Mouse (Mus musculus) lung, postnatal 0 days (tissue): Measurements from ENCODE around the gene Tiam2. TPM values are rescaled to one million over a fixed set of nuclear protein-coding genes. Genes with fewer than 3 reads are reported as not detected.

Experiments used
- ATAC-seq: fragments of 200-750 bp; cut with Nextera tagmentation; 2 replicates; pipeline ENCODE4 v1.8.0; 2017; ENCODE audit warnings: moderate library complexity
- DNase-seq: peaks from one replicate; pipeline ENCODE4 v3.0.0-alpha.2; 2016; ENCODE audit warnings: low spot score
- H3K27ac ChIP-seq: fragments of 300-500 bp; sonication (generic); 2 replicates; pipeline ENCODE4 v1.5.1; 2014; ENCODE audit warnings: antibody characterized with exemption, mild to moderate bottlenecking, low read length, mixed read lengths
- H3K27me3 ChIP-seq: fragments of 300-500 bp; sonication (generic); replicated peaks from 2 replicates; pipeline ENCODE4 v1.6.1; 2014; ENCODE audit warnings: low read length, mixed read lengths; ENCODE audit not compliant: insufficient read depth
- H3K36me3 ChIP-seq: fragments of 300-500 bp; sonication (generic); 2 replicates; pipeline ENCODE4 v1.6.1; 2014; ENCODE audit warnings: low read length, mixed read lengths; ENCODE audit not compliant: insufficient read depth
- H3K4me1 ChIP-seq: fragments of 300-500 bp; sonication (generic); 2 replicates; pipeline ENCODE4 v1.6.1; 2014; ENCODE audit warnings: antibody characterized with exemption, low read depth, low read length, mixed read lengths; ENCODE audit not compliant: insufficient read depth
- H3K4me2 ChIP-seq: fragments of 300-500 bp; sonication (generic); replicated peaks from 2 replicates; pipeline ENCODE4 v1.6.1; 2014; ENCODE audit warnings: low read depth, mild to moderate bottlenecking, low read length, moderate library complexity, mixed read lengths
- H3K4me3 ChIP-seq: fragments of 300-500 bp; sonication (generic); 2 replicates; pipeline ENCODE4 v1.5.1; 2014; ENCODE audit warnings: low read depth, low read length
- H3K9ac ChIP-seq: fragments of 300-500 bp; sonication (generic); replicated peaks from 2 replicates; pipeline ENCODE4 v1.6.1; 2014; ENCODE audit warnings: low read depth, mild to moderate bottlenecking
- H3K9me3 ChIP-seq: fragments of 300-500 bp; sonication (generic); 2 replicates; pipeline ENCODE4 v1.6.1; 2016; ENCODE audit warnings: low read length, mixed read lengths
- CTCF ChIP-seq: IDR thresholded peaks from 2 replicates; pipeline ENCODE4 v1.5.1; 2016; ENCODE audit warnings: antibody characterized with exemption, mild to moderate bottlenecking
- EP300 ChIP-seq: IDR thresholded peaks from 2 replicates; pipeline ENCODE4 v1.6.1; 2016; ENCODE audit warnings: antibody characterized with exemption, mild to moderate bottlenecking, control low read depth
- WGBS: fragments of 180-500 bp; shearing (Covaris S2); extraction: QIAGEN DNeasy Blood & Tissue Kit; methylation state at CpG from one replicate; pipeline ENCODE4 v1.1.7; 2014; 5-methylcytosine and 5-hydroxymethylcytosine counted together
- polyA plus RNA-seq: library from polyadenylated mRNA; unstranded; fragments of >200 nt; fragmentation: Nextera tagmentation; extraction: Ambion mirVana; gene quantifications from 2 replicates; pipeline ENCODE4 v1.2.1, GENCODE M21; 2015

Tiam2 gene
- polyA plus RNA-seq, 1 experiment from 2014 or later = 2.4 TPM

- DNase-seq (no peak), ATAC-seq (no peak)
- WGBS = 24% methylated on average over 1 of the region's 1 CpGs
- Histone ChIP-seq H3K9ac (no peak overlapping the region), H3K4me1 (no peaks in the 10 kb centered on the region), H3K27me3 (no peaks in the 10 kb centered on the region), H3K9me3 (no peaks in the 10 kb centered on the region), H3K36me3 (no peaks in the 10 kb centered on the region), H3K27ac (no peak overlapping the region), H3K4me3 (no peak overlapping the region), H3K4me2 (no peak overlapping the region)
- no peak for TF ChIP-seq CTCF
- no peak for TF ChIP-seq EP300
These were observed 33.9 kb downstream of the Tiam2 start for GRCm38 (mm10) chr17:3360236-3360635.

GRCm38 (mm10) chr17:3361751-3362150 is 35.4 kb downstream of the Tiam2 start:
- H3K36me3 ChIP-seq = no peaks in the 10 kb centered on the region
- TF ChIP-seq CTCF (no peak), EP300 (no peak)
- no peak overlapping the region for H3K4me3 ChIP-seq
- H3K9ac ChIP-seq = no peak overlapping the region
- no peaks in the 10 kb centered on the region for H3K4me1 ChIP-seq
- WGBS = 64% methylated on average over 2 of the region's 2 CpGs
- H3K9me3 ChIP-seq = no peaks in the 10 kb centered on the region
- no peak for ATAC-seq
- H3K27me3 ChIP-seq = no peaks in the 10 kb centered on the region
- no peak for DNase-seq
- H3K4me2 ChIP-seq = no peak overlapping the region
- H3K27ac ChIP-seq = no peak overlapping the region

- Histone ChIP-seq H3K4me2 (no peak overlapping the region), H3K27ac (no peak overlapping the region), H3K4me3 (no peak overlapping the region), H3K9ac (no peak overlapping the region), H3K36me3 (no peaks in the 10 kb centered on the region), H3K27me3 (no peaks in the 10 kb centered on the region), H3K4me1 (no peaks in the 10 kb centered on the region), H3K9me3 (no peaks in the 10 kb centered on the region)
- no peak for TF ChIP-seq CTCF
- no peak for TF ChIP-seq EP300
- WGBS = 83% methylated on average over 2 of the region's 2 CpGs
- no peak for DNase-seq
- ATAC-seq = no peak
These were observed 36.8 kb downstream of the Tiam2 start for GRCm38 (mm10) chr17:3363216-3363615.

- no peak overlapping the region for H3K4me2 ChIP-seq
- H3K36me3 ChIP-seq = no peaks in the 10 kb centered on the region
- no peaks in the 10 kb centered on the region for H3K4me1 ChIP-seq
- no peak overlapping the region for H3K4me3 ChIP-seq
- no peak overlapping the region for H3K27ac ChIP-seq
- H3K9ac ChIP-seq = no peak overlapping the region
- no peak for TF ChIP-seq EP300
- no peak for TF ChIP-seq CTCF
- H3K9me3 ChIP-seq = no peaks in the 10 kb centered on the region
- WGBS = 56% methylated on average over 3 of the region's 3 CpGs
- DNase-seq (peak; percentile 68), ATAC-seq (peak; percentile 72)
- no peaks in the 10 kb centered on the region for H3K27me3 ChIP-seq
These were observed 40.4 kb downstream of the Tiam2 start for GRCm38 (mm10) chr17:3366741-3367140.

GRCm38 (mm10) chr17:3368386-3368785 is 42.0 kb downstream of the Tiam2 start:
- 35% methylated on average over 1 of the region's 1 CpGs for WGBS
- peak; percentile 31 for DNase-seq
- Histone ChIP-seq H3K4me3 (no peak overlapping the region), H3K27me3 (no peaks in the 10 kb centered on the region), H3K4me1 (no peaks in the 10 kb centered on the region), H3K36me3 (no peaks in the 10 kb centered on the region), H3K9ac (no peak overlapping the region), H3K27ac (no peak overlapping the region), H3K4me2 (no peak overlapping the region), H3K9me3 (no peaks in the 10 kb centered on the region)
- TF ChIP-seq CTCF (no peak), EP300 (no peak)
- ATAC-seq = no peak

GRCm38 (mm10) chr17:3369631-3370030 is 43.3 kb downstream of the Tiam2 start:
- Histone ChIP-seq H3K4me1 (no peaks in the 10 kb centered on the region), H3K36me3 (no peaks in the 10 kb centered on the region), H3K27me3 (no peaks in the 10 kb centered on the region), H3K9me3 (no peaks in the 10 kb centered on the region), H3K27ac (no peak overlapping the region), H3K9ac (no peak overlapping the region), H3K4me3 (no peak overlapping the region), H3K4me2 (no peak overlapping the region)
- TF ChIP-seq EP300 = no peak
- no peak for TF ChIP-seq CTCF
- 49% methylated on average over 4 of the region's 4 CpGs for WGBS
- ATAC-seq = peak; percentile 38; the same call in 1 of the 2 replicates
- DNase-seq = peak; percentile 19

- TF ChIP-seq EP300 = no peak
- TF ChIP-seq CTCF = no peak
These were observed 52.2 kb downstream of the Tiam2 start for GRCm38 (mm10) chr17:3378606-3379005.

More at GRCm38 (mm10) chr17:3378606-3379005, 52.2 kb downstream of the Tiam2 start:
- H3K4me3 ChIP-seq = no peak overlapping the region
- no peaks in the 10 kb centered on the region for H3K4me1 ChIP-seq
- no peak for ATAC-seq
- 27% methylated on average over 2 of the region's 2 CpGs for WGBS
- H3K27me3 ChIP-seq = no peaks in the 10 kb centered on the region
- H3K36me3 ChIP-seq = no peaks in the 10 kb centered on the region
- no peak overlapping the region for H3K27ac ChIP-seq
- no peak overlapping the region for H3K9ac ChIP-seq
- no peak for DNase-seq
- H3K9me3 ChIP-seq = no peaks in the 10 kb centered on the region
- no peak overlapping the region for H3K4me2 ChIP-seq
